Mouse (Mus musculus): Measurements from ENCODE around the gene D5Ertd579e. TPM values are rescaled to one million over a fixed set of nuclear protein-coding genes. Genes with fewer than 3 reads are reported as not detected.

The D5Ertd579e gene
- polyA plus RNA-seq, 1 experiment: 45.9 TPM

DNA sequence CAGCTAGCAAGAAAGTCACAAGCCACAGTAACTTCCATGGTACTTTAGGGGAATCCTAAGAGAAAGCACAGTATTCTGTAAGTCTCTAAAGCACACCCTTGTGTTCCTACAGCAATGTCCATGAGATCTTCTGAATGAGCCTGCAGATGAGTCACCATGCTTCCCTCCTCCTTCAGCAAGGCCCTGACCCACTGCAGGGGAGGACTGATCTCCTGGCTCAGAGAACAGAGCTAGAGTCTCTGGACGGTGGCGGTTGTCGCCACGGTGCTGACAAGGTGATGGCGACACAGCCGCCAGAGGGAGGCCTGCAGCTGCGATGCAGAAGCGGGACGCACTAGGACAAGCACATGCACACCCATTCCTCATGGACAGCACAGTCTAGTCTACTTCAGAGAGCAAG is 93.8 kb downstream of the D5Ertd579e start:
- no peak for DNase-seq (ENCODE audit: low read depth)

DNA sequence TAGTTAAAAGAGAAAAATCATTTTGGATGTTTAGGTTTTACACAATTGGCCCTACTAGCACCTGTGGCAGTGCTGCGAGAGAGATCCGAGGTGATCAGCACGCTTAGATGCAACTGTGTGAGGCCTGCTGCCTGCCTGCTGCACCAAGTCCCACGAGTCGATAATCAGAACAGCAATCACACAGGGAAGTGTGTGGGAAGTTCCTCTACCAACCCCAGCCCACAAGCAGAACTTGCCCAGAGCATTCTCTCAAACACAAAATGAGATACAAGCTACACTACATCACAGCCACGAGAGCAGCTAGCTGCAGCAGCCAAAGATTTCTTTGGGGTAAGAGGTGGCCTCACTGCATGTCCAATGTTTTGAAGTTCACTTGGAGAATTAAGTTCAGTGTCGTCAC is 94.3 kb downstream of the D5Ertd579e start:
- no peak for DNase-seq (ENCODE audit: low read depth)

- DNase-seq (ENCODE audit: low read depth): no peak
These were observed 96.9 kb downstream of the D5Ertd579e start for GRCm38 (mm10) chr5:36598883-36599282.

GRCm38 (mm10) chr5:36597653-36598052 is 98.2 kb downstream of the D5Ertd579e start:
- DNase-seq (ENCODE audit: low read depth): no peak

- DNase-seq (ENCODE audit: low read depth): no peak
These were observed 99.6 kb downstream of the D5Ertd579e start for GRCm38 (mm10) chr5:36596225-36596624.

- no peak for DNase-seq (ENCODE audit: low read depth)
These were observed 100.7 kb downstream of the D5Ertd579e start for GRCm38 (mm10) chr5:36595115-36595514.

- DNase-seq (ENCODE audit: low read depth): no peak
These were observed 101.5 kb downstream of the D5Ertd579e start for GRCm38 (mm10) chr5:36594344-36594743.

DNA sequence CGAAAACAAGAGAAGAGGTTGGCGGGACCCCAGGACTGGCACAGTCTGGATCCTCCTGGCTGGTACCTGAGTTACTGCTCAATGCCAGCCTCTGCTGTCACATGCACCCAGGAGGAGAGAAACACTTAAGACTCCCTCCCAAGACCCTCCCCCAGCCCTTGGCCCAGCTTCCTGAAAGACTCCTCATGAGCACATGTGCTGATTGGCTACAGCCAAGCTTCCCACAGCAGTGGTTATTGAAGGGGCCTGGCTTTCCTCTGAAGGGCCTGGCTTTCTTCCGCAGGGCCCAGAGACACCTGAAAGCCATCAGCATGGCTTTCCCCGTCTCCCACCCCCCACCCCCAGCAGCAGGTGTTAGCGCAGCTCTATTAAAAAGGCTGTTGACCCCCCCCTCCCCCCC is 102.6 kb downstream of the D5Ertd579e start, which contains the start of gene Tbc1d14:
Tbc1d14 (minus strand) TSS at position 101 of the 400 bp plus-strand sequence.
- no peak for DNase-seq (ENCODE audit: low read depth)

GRCm38 (mm10) chr5:36590499-36590920 is 105.3 kb downstream of the D5Ertd579e start:
- DNase-seq (ENCODE audit: low read depth): no peak

DNA sequence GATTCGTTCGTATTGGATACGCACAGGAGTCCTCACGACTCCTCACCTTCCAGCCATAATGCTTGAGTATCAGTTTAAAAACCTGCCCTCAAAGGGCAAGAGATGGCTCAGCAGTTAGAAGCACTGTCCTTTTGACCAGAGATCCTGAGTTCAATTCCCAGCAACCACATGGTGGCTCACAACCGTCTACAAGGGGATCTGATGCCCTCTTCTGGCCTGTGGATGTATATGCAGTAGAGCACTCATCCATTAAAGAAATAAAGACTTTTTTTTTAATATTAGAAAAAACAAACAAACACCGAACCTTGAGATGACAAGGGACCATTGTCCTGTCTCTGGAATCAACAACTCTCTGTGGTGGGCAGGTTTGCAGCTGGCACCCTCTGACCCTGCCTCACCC is 111.5 kb downstream of the D5Ertd579e start:
- no peak for DNase-seq (ENCODE audit: low read depth)

DNA sequence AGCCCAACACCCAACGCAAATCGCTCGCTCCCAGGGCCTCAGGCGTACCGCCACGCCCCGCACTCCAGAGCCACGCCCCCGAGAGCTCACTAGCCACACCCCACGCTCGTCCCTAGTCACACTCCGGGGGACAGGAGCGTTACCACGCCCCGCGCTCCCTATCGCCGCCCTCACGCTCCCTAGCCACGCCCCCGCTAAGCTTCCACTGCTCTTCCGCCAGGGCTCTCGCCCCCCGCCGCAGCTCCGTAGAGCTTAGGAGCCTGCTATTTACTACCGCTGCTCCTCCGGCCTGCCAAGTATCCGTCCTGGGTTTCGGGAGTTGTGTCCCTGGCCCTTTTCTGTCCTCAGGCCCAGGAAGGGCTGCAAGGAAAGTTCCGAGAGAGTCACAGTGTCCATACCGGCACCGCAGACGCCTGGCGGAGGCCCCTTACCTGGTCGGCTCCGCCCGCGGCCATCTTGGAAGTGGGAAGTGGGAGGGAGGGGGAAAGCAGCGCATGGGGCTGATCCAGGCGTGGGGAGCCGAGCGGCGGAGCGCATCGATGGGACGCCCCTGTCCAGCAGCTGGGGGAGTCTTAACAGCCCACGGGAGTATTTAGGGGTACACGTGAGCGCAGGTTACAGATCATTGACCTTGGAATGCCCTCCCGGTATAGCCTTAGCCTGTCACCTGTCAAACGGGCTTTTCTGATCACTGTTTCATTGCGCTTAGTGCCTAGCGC is 113.7 kb downstream of the D5Ertd579e start:
- peak; percentile 68 for DNase-seq (ENCODE audit: low read depth)

DNA sequence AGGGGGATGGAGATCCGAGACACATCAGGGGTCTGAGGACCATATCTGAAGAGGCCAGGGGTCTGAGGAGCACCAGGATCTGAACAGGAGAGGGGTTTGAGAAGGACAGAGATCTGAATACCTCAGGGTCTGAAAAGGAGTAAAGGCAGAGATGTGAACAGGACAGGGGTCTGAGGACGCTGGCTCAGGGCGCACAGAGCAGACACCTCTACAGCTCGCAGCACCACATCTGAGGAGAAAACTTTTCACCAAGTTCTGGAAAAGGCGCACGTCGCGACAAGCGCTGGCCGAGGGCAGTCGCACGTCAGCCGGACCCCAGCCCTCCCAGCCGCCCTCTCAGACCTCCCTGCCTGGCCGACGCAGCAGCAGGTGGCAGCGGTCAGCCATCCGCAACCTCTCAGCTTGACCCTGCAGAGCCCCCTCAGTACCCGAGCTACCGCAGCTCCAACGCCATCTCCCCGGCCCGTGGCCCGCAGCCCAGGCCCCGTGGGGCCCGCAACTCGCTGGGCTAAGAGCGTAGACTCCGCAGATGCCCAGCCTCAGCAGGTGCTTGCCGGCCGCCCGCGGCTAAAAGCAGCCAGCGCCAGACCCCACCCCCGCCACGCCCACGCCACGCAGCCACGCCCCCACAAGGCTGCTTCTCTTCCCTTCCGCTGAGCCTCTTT is 114.4 kb downstream of the D5Ertd579e start:
- no peak for DNase-seq (ENCODE audit: low read depth)

GRCm38 (mm10) chr5:36579967-36580366 is 115.9 kb downstream of the D5Ertd579e start:
- no peak for DNase-seq (ENCODE audit: low read depth)

- DNase-seq (ENCODE audit: low read depth): no peak
These were observed 116.8 kb downstream of the D5Ertd579e start for GRCm38 (mm10) chr5:36578982-36579381.

- DNase-seq (ENCODE audit: low read depth): no peak
These were observed 119.4 kb downstream of the D5Ertd579e start for GRCm38 (mm10) chr5:36576457-36576856.

DNA sequence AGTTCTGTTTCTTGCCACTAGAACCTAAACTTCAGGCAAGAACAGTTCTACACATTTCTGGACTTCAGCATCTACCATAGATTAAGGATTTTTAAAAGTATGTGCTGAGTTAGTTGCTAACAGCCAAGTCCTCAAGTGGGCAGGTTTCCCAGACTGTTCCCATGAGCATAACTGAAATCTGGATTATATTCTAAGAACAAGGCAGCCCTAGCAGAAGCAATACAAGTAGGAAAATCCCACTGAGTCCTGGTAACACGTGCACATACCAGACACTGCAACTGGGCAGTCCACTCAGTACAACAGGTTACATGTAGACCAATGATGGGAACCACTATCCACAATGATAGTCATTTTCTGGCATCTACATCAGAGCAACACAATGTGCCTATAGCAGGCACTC is 120.1 kb downstream of the D5Ertd579e start:
- no peak for DNase-seq (ENCODE audit: low read depth)

GRCm38 (mm10) chr5:36575227-36575626 is 120.6 kb downstream of the D5Ertd579e start:
- DNase-seq (ENCODE audit: low read depth): no peak

DNA sequence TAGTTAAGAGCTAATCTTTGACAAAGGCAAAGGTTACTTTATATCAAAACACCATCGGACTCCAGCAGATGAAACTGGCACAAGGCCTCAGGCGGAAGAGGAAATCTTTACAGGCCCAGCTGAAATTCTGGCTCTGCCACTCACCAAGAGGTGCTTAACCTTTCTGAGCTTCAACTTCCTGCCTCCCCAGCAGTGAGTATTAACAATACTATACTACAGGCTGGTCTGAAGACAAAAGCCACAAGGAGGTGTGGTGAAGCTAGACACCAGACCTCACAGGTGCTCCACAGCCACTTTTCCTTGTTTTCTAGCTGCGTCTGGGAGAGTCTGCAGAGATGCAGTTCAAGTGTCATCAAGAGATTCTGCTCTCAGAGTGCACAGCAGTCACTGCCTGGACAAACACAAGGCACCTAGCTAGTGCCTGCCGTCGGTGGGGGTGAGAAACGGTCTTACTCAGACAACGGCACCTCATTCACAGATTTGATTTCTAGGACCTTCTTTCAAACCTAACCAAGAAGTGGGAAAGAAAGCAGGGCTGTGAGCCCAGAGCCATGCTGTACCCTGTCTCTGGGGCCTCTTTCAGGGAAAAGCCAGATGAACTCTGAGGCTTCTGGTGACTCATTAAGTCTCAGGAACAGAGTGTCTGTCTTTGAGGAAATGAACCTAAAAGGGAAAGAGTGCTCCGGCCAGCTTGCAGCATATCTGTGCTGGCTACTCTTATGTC is 121.5 kb downstream of the D5Ertd579e start:
- DNase-seq (ENCODE audit: low read depth): no peak

- DNase-seq (ENCODE audit: low read depth): no peak
These were observed 122.5 kb downstream of the D5Ertd579e start for GRCm38 (mm10) chr5:36573354-36573753.

DNA sequence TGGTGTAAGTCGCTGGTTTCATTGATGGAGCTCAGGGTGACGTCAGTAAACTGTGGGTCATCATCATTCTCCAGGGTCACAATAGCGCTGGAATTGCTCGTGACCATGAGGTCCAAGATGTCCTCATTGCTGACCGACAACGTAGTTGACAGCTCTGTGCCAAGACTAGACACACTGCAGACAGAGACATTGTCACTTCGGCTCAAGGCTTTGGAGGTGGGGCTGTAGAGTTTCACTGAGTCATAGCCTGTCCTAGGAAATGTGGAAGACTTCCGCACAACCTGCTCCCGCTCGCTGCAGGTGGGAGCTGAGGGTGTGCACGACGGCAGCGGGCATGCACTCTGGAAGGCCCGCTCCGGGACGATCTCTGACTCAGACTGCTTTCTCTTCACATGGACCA is 124.5 kb downstream of the D5Ertd579e start:
- DNase-seq (ENCODE audit: low read depth): no peak

DNA sequence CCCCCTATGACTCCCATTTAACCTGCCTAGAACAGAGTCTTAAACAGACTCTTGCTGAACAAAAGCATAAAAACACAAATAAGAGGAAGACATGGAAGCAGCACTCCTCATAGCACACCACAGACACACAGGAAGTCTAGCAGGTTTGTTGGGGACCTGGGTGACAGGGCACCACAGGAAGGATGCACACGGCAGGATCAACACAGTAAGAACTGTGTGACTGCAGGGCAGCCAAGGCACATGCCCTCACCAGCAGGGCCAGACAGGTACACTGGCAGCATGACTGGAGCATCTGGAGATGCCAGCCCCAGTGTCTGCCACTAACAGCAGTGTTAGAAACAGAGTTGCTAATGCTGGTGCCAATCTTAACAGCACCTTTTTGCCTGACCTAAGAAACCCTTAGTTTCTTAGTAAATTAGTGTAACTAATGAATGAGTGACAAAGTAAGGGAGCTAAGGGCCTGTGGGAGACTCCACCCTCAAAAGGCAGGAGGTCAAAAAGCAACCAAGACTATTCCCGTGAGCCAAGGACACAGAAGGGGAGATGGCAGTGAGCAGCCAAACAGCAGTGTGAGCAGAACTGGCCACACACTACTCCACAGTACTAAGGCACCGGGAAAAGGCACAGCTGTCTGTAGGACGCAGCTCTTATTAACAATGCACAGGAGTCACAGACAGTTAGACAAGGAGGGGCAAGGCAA is 125.1 kb downstream of the D5Ertd579e start:
- DNase-seq (ENCODE audit: low read depth): no peak

GRCm38 (mm10) chr5:36570098-36570497 is 125.7 kb downstream of the D5Ertd579e start:
- no peak for DNase-seq (ENCODE audit: low read depth)
